Mouse (Mus musculus) hematopoietic stem cell, adult 5-6 weeks (primary cell): Measurements from ENCODE around the gene Gm49388. TPM values are rescaled to one million over a fixed set of nuclear protein-coding genes. Genes with fewer than 3 reads are reported as not detected.
"Not testable (repeated sequence)": the region's sequence is repeated elsewhere in the genome, so short reads cannot be mapped to it uniquely, and the experiment has no call there.

Experiments
- ATAC-seq, 2 experiments: fragments of 125-278 bp in 1 of 2; replicated peaks in 1 of 2; 2 replicates each; pipeline ENCODE4 v1.8.0; 2016 to 2017; ENCODE audit warnings: inconsistent platforms in 2 of 2, mild to moderate bottlenecking in 2 of 2, moderate number of reproducible peaks in 2 of 2, low read depth in 1 of 2, moderate TSS enrichment in 1 of 2; ENCODE audit not compliant: low FRiP score in 2 of 2, poor library complexity in 2 of 2, severe bottlenecking in 2 of 2, insufficient read depth in 1 of 2, low TSS enrichment in 1 of 2
- total RNA-seq: library from RNA; stranded (forward); fragments of 172-1452, 232-1000 nt; gene quantifications from 2 replicates; pipeline ENCODE4 v1.2.3, GENCODE M21; 2017

Gm49388 gene
- total RNA-seq, 1 experiment from 2014 or later = not detected

GRCm38 (mm10) chr7:127765756-127766155 is 19.7 kb upstream of the Gm49388 start:
- ATAC-seq = no peak

DNA sequence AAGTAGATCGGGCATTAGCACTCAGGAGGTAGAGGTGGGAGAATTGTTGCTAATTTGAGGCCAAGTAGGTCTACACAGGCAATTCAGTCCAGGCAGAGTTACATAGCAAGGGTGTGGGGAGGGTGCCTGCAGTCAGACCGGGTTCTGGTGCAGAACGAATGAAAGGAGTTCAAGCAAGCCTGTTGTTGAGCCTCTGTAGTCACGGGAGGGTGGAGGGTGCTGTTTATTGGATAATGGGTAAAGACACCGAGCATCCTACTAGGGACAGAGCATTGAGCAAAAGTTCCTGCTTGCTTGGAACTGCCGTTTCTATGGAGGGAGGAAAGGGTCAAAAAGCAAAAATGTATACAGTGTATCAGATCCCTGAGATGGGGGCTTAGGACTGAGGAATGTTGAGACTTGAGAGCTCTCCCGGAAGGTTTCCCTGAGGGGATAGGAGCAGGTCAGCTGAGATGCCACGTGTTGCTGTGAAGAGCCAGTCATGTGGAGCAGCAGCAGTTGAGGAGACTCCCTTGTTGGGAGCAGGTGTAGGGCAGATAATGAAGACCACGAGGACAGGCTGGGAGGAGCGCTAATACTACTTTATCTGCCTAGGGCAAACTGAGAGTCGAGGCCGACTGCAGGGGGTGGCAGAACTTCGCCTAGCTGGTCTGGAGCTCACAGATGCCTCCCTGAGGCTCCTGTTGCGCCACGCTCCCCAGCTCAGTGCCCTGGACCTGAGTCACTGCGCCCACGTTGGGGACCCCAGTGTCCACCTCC is 18.4 kb upstream of the Gm49388 start:
- no peak for ATAC-seq

DNA sequence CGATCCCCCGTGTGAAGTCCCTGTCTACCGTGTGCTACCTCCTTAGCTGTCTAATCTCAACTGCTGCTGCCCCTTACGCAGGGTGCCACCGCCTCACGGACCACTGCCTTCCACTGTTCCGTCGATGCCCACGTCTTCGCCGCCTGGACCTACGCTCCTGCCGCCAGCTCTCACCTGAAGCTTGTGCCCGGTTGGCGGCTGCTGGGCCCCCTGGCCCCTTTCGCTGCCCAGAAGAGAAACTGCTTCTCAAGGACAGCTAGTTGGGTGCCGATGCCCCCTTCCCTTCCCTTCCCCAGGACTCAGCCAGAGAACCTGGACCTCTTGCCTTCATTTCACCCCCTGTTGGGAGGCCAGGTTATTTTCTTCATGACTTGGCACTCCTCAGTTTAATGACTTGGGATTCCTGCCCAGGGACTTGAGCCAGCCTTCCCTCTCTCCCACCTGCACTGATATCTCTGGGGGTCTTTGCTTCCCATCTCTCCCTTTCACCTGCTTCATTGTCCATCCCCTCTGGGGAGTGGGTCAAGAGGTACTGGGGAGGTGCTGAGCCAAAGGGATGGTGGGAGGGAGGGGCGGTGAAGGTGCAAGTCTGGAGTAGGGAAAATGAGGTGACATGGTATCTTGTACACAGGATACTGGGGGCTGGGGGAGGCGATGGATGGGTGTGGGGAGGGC is 17.6 kb upstream of the Gm49388 start:
- ATAC-seq = no peak

- no peak for ATAC-seq
These were observed 16.9 kb upstream of the Gm49388 start for GRCm38 (mm10) chr7:127768346-127768996.

GRCm38 (mm10) chr7:127768997-127769593 is 16.3 kb upstream of the Gm49388 start:
- peak; percentile 66 to 81 for ATAC-seq

GRCm38 (mm10) chr7:127769651-127770038 is 15.8 kb upstream of the Gm49388 start, which contains the start of gene Orai3:
Gene Orai3, plus strand, starts transcription at chr7:127769815.
- ATAC-seq = peak; percentile 68

DNA sequence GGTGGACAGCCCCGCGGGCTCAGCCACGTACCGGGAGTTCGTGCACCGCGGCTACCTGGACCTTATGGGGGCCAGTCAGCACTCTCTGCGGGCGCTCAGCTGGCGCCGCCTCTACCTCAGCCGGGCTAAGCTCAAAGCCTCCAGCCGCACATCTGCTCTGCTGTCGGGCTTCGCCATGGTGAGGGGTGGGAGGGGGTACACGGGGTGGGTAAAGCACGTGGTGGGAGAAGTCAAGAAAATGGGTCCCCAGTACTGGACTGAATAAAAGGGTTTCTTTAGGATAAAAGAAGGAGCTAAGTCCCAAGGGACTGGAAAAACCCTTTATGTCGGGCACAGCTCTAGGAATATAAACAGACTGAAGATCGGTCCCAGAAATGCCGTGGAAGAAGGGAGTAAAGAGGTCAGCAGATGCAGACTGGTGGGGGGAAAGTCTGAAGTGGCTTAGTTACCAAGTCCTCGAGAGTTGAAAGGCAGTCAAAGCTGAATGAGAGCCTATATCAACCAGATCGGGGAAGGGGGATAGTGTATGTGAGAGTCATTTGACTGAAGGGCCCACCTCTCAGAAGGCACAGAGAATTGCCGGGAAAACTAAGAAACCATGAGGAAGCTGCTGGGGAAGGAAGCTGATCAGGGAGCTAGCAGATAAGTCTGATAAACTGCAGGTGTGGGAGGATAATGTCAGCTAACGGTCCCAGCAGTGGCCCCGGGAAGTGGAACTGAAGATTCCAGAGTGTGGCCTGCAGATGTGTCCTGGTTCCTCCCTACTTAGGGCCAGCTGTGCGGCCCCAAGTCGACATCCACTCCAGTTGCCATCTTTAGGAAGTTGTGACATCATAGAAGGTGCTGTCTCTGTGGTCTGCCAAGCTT is 15.1 kb upstream of the Gm49388 start:
- ATAC-seq = peak in 1 of 2 experiments; percentile 5; a peak in 1 of 4 replicates

DNA sequence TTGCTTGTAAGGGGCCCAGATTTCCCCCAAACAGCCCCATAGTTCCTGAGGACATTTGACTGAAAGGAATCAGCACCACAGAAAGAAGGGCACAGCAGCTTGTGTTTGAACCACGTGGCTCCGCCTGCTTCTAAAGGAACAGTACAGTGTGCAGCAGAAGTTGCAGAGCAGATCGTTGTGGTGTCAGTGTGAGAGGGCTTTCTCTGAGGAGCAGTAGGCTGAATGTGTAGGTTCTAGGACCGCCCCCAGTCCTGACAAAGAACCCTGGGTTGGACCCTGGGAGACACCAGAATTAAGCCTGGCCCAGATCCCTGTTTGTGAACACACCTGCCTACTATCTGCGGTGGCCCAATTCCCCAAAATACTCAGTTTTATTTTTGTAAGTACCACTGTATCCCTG is 14.1 kb upstream of the Gm49388 start:
- no peak for ATAC-seq

DNA sequence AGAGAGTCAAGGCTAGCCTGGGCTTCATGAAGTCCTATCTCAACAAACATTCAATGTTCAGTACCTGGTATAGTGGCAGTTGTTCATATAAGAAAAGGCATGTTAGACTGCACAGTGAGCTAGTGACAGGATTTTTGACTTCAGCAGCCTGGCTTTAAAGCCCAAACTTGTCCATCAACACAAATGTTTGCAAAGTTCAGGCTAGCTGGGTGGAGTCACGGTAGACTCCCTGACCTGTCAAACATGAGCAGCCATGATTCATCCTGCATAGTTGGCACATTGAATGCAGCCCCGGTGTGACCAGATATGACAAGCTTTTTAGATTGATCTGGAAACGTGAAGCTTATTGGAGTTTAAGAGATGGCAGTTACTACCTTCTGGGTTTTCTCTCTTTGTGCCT is 13.3 kb upstream of the Gm49388 start:
- no peak for ATAC-seq

DNA sequence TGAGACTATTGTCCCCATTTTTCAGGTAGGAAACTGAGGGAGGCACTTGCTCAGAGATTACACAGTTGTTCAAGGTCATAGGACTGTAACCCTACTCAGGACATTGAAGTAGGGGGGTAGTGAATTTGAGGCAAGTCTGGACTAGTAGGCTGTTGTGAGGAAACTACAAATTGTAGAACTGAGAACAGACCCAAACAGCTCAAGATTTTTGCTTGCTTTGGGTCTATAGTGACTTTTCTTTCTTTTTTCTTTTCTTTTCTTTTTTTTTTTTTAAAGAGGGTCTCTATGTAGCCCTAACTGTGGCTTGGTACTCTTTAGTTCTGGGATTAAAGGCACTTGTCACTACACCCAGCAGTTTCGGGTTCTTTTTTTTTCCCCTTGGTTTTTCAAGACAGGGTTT is 12.9 kb upstream of the Gm49388 start:
- ATAC-seq = no peak

DNA sequence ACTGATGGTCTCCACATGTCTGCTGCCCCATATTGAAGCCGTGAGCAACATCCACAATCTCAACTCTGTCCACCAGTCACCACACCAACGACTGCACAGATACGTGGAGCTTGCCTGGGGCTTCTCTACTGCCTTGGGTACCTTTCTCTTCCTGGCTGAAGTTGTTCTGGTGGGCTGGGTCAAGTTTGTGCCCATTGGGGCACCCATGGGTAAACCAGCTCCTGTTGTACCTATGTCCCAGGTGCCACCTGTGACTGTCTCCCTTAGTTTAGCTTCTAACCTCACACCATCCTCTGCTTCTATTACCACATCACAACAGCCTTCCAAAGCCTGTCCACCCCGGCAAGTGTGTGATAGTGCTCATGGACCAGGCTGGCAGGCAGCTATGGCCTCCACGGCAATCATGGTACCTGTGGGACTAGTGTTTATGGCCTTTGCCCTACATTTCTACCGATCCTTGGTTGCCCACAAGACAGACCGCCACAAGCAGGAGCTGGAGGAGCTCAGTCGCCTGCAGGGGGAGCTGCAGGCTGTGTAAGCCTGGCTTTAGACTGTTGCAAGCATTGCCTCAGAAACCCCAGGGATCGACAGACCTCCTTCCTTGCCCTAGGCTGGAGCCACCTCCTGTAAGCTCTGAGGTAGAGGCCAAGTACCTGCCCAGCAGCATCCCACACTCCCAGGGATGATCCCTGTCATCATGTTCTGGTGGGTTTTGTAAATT is 11.6 kb upstream of the Gm49388 start:
- ATAC-seq = peak; percentile 35 to 42; a peak in 3 of 4 replicates

GRCm38 (mm10) chr7:127775837-127776236 is 9.6 kb upstream of the Gm49388 start:
- not testable (repeated sequence) for ATAC-seq

DNA sequence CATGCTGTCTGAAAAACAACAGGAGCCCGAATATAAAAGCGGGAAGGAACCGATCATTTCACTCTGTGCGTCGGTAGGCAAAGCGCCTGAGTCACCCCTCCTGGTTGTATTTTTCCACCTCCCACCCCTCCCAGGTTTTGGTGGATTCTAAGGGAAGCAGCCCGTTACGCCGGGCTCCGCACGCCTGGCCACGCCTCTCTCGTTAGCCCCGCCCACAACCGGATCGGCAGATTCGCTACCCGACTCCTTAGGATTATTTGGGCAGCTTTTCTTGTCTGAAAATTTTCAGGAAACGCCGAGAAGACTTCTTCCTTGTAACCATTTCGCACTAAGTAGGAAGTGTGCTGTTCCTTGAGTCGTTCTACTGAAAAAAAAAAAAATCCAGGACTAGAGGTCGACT is 9.0 kb upstream of the Gm49388 start, which contains the start of gene Setd1a:
Setd1a (plus strand) TSS at position 245 of the 400 bp plus-strand sequence.
- ATAC-seq = peak; percentile 61 to 63

GRCm38 (mm10) chr7:127776878-127777473 is 8.4 kb upstream of the Gm49388 start:
- peak; percentile 90 to 91 for ATAC-seq

DNA sequence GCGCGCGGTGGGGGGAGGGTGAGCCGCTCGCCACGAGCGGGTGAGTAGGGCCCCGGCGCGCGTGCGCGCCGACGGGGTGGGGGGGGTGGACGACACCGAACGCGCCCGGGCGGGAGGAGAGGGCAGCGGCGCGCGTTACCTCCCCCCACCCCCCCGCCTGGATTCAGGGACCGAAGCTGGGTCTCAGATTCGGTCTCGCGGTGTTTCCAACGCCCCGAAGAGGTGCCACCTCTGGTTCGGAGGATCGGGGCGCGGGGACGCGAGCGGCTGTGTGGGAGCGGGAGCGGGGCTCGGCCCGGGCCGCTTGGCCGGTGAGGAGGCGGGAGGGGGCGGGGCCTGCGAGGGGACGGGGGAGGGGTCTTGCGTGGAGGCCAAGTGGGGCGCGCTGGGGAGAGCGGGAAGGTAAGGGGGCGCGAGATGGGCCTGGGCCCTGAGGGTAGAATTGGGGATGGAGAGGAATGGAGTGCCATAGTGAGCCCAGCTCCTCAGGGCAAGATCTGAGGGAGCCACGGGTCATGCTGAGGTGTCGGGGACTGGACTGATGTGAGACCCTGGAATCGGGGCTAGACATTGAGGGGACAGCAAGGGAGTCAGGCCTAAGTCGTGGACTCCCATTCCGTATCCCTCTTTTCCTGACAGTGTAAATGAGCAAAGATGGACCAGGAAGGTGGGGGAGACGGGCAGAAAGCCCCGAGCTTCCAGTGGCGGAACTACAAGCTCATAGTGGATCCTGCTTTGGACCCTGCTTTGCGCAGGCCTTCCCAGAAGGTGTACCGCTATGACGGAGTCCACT is 7.7 kb upstream of the Gm49388 start:
- ATAC-seq = no peak; a peak in 1 of 4 replicates
